Mouse (Mus musculus): Measurements from ENCODE around the gene Slc22a14. TPM values are rescaled to one million over a fixed set of nuclear protein-coding genes. Genes with fewer than 3 reads are reported as not detected.

Slc22a14 gene
- polyA plus RNA-seq, 1 experiment: not detected

GRCm38 (mm10) chr9:119167608-119168007 lies 197.7 kb downstream of the Slc22a14 start:
- Histone ChIP-seq H3K9me3 (replicated peaks; ENCODE audit: control insufficient read depth, insufficient read depth, low read length, poor library complexity, severe bottlenecking) (no peaks in the 10 kb centered on the region), H3K27ac (ENCODE audit: insufficient read depth, low read length) (no peak overlapping the region), H3K27me3 (ENCODE audit: control insufficient read depth, insufficient read depth, low read length, poor library complexity, severe bottlenecking) (no peaks in the 10 kb centered on the region), H3K36me3 (ENCODE audit: control insufficient read depth, insufficient read depth, low read length, poor library complexity, severe bottlenecking) (no peaks in the 10 kb centered on the region), H3K9ac (ENCODE audit: low read depth, poor library complexity, severe bottlenecking) (no peak overlapping the region), H3K4me3 (ENCODE audit: low read depth, low read length) (no peak overlapping the region), H3K4me1 (ENCODE audit: control insufficient read depth, insufficient read depth, low read length) (no peaks in the 10 kb centered on the region)
- TF ChIP-seq CTCF (IDR thresholded peaks at IDR 0.05; ENCODE audit: low read depth, low read length) (no peak), EP300 (IDR thresholded peaks at IDR 0.05; ENCODE audit: insufficient read depth, low read depth, low read length) (no peak), POLR2A (IDR thresholded peaks at IDR 0.05; ENCODE audit: insufficient read depth, low read length) (no peak)

- H3K36me3 ChIP-seq (ENCODE audit: control insufficient read depth, insufficient read depth, low read length, poor library complexity, severe bottlenecking): no peaks in the 10 kb centered on the region
- H3K27ac ChIP-seq (ENCODE audit: insufficient read depth, low read length): no peak overlapping the region
- no peaks in the 10 kb centered on the region for H3K27me3 ChIP-seq (ENCODE audit: control insufficient read depth, insufficient read depth, low read length, poor library complexity, severe bottlenecking)
- H3K9me3 ChIP-seq (replicated peaks; ENCODE audit: control insufficient read depth, insufficient read depth, low read length, poor library complexity, severe bottlenecking): no peaks in the 10 kb centered on the region
- H3K9ac ChIP-seq (ENCODE audit: low read depth, poor library complexity, severe bottlenecking): no peak overlapping the region
- no peaks in the 10 kb centered on the region for H3K4me1 ChIP-seq (ENCODE audit: control insufficient read depth, insufficient read depth, low read length)
- TF ChIP-seq POLR2A (IDR thresholded peaks at IDR 0.05; ENCODE audit: insufficient read depth, low read length) (no peak), EP300 (IDR thresholded peaks at IDR 0.05; ENCODE audit: insufficient read depth, low read depth, low read length) (no peak), CTCF (IDR thresholded peaks at IDR 0.05; ENCODE audit: low read depth, low read length) (no peak)
- H3K4me3 ChIP-seq (ENCODE audit: low read depth, low read length): no peak overlapping the region
Measured at GRCm38 (mm10) chr9:119165548-119165947, 199.8 kb downstream of the Slc22a14 start.

- H3K4me3 ChIP-seq (ENCODE audit: low read depth, low read length): no peak overlapping the region
- TF ChIP-seq CTCF (IDR thresholded peaks at IDR 0.05; ENCODE audit: low read depth, low read length) (no peak), POLR2A (IDR thresholded peaks at IDR 0.05; ENCODE audit: insufficient read depth, low read length) (no peak), EP300 (IDR thresholded peaks at IDR 0.05; ENCODE audit: insufficient read depth, low read depth, low read length) (no peak)
- no peaks in the 10 kb centered on the region for H3K4me1 ChIP-seq (ENCODE audit: control insufficient read depth, insufficient read depth, low read length)
- no peak overlapping the region for H3K27ac ChIP-seq (ENCODE audit: insufficient read depth, low read length)
- H3K9me3 ChIP-seq (replicated peaks; ENCODE audit: control insufficient read depth, insufficient read depth, low read length, poor library complexity, severe bottlenecking): no peaks in the 10 kb centered on the region
- H3K36me3 ChIP-seq (ENCODE audit: control insufficient read depth, insufficient read depth, low read length, poor library complexity, severe bottlenecking): no peaks in the 10 kb centered on the region
- no peaks in the 10 kb centered on the region for H3K27me3 ChIP-seq (ENCODE audit: control insufficient read depth, insufficient read depth, low read length, poor library complexity, severe bottlenecking)
- H3K9ac ChIP-seq (ENCODE audit: low read depth, poor library complexity, severe bottlenecking): no peak overlapping the region
Measured at GRCm38 (mm10) chr9:119164743-119165142, 200.6 kb downstream of the Slc22a14 start.

GRCm38 (mm10) chr9:119160689-119161088 lies 204.7 kb downstream of the Slc22a14 start:
- H3K9me3 ChIP-seq (replicated peaks; ENCODE audit: control insufficient read depth, insufficient read depth, low read length, poor library complexity, severe bottlenecking): no peaks in the 10 kb centered on the region
- no peaks in the 10 kb centered on the region for H3K27me3 ChIP-seq (ENCODE audit: control insufficient read depth, insufficient read depth, low read length, poor library complexity, severe bottlenecking)
- H3K36me3 ChIP-seq (ENCODE audit: control insufficient read depth, insufficient read depth, low read length, poor library complexity, severe bottlenecking): no peaks in the 10 kb centered on the region
- no peaks in the 10 kb centered on the region for H3K4me1 ChIP-seq (ENCODE audit: control insufficient read depth, insufficient read depth, low read length)
- no peak overlapping the region for H3K4me3 ChIP-seq (ENCODE audit: low read depth, low read length)
- no peak for TF ChIP-seq EP300 (IDR thresholded peaks at IDR 0.05; ENCODE audit: insufficient read depth, low read depth, low read length)
- TF ChIP-seq CTCF (IDR thresholded peaks at IDR 0.05; ENCODE audit: low read depth, low read length): no peak
- no peak for TF ChIP-seq POLR2A (IDR thresholded peaks at IDR 0.05; ENCODE audit: insufficient read depth, low read length)
- no peak overlapping the region for H3K9ac ChIP-seq (ENCODE audit: low read depth, poor library complexity, severe bottlenecking)
- H3K27ac ChIP-seq (ENCODE audit: insufficient read depth, low read length): no peak overlapping the region

GRCm38 (mm10) chr9:119158861-119159260 lies 206.5 kb downstream of the Slc22a14 start, which contains the start of gene Gm47289:
TSS of gene Gm47289 (plus strand) at chr9:119159161.
- Histone ChIP-seq H3K36me3 (ENCODE audit: control insufficient read depth, insufficient read depth, low read length, poor library complexity, severe bottlenecking) (no peaks in the 10 kb centered on the region), H3K4me3 (ENCODE audit: low read depth, low read length) (no peak within 1 kb of the TSS), H3K27ac (ENCODE audit: insufficient read depth, low read length) (no peak within 1 kb of the TSS), H3K9me3 (replicated peaks; ENCODE audit: control insufficient read depth, insufficient read depth, low read length, poor library complexity, severe bottlenecking) (no peaks in the 10 kb centered on the region), H3K9ac (ENCODE audit: low read depth, poor library complexity, severe bottlenecking) (no peak within 1 kb of the TSS), H3K27me3 (ENCODE audit: control insufficient read depth, insufficient read depth, low read length, poor library complexity, severe bottlenecking) (no peaks in the 10 kb centered on the region), H3K4me1 (ENCODE audit: control insufficient read depth, insufficient read depth, low read length) (no peaks in the 10 kb centered on the region)
- no peak for TF ChIP-seq CTCF (IDR thresholded peaks at IDR 0.05; ENCODE audit: low read depth, low read length)

GRCm38 (mm10) chr9:119156278-119157201 lies 208.8 kb downstream of the Slc22a14 start, which contains the start of gene Acaa1b:
TSS of gene Acaa1b (minus strand) at chr9:119157093.
- peak; percentile 65 for TF ChIP-seq CTCF (IDR thresholded peaks at IDR 0.05; ENCODE audit: low read depth, low read length)
- TF ChIP-seq EP300 (IDR thresholded peaks at IDR 0.05; ENCODE audit: insufficient read depth, low read depth, low read length): no peak
- H3K27ac ChIP-seq (ENCODE audit: insufficient read depth, low read length): no peak within 1 kb of the TSS
- no peaks in the 10 kb centered on the region for H3K4me1 ChIP-seq (ENCODE audit: control insufficient read depth, insufficient read depth, low read length)
- H3K9me3 ChIP-seq (replicated peaks; ENCODE audit: control insufficient read depth, insufficient read depth, low read length, poor library complexity, severe bottlenecking): no peaks in the 10 kb centered on the region
- H3K9ac ChIP-seq (ENCODE audit: low read depth, poor library complexity, severe bottlenecking): peak within 1 kb of the TSS; percentile 82
- H3K27me3 ChIP-seq (ENCODE audit: control insufficient read depth, insufficient read depth, low read length, poor library complexity, severe bottlenecking): no peaks in the 10 kb centered on the region
- H3K4me3 ChIP-seq (ENCODE audit: low read depth, low read length): peak within 1 kb of the TSS; percentile 88
- no peaks in the 10 kb centered on the region for H3K36me3 ChIP-seq (ENCODE audit: control insufficient read depth, insufficient read depth, low read length, poor library complexity, severe bottlenecking)
